Mouse (Mus musculus) brain, embryonic 14.5 days (tissue): ENCODE measurements around the gene Cxcl12.

Source experiments
- CTCF ChIP-seq: fragments of 200-500 bp; IDR thresholded peaks from 2 replicates; pipeline ENCODE4 v1.5.1; 2012; ENCODE audit warnings: inconsistent platforms, mild to moderate bottlenecking, moderate library complexity, borderline replicate concordance; ENCODE audit not compliant: insufficient read depth, insufficient read length; ENCODE audit errors: extremely low read depth
- POLR2A ChIP-seq: fragments of 200-500 bp; IDR thresholded peaks from 2 replicates; pipeline ENCODE4 v1.6.1; 2012; ENCODE audit warnings: mild to moderate bottlenecking, inconsistent platforms, borderline replicate concordance; ENCODE audit not compliant: poor library complexity, insufficient read depth, insufficient read length, severe bottlenecking; ENCODE audit errors: extremely low read depth

DNA sequence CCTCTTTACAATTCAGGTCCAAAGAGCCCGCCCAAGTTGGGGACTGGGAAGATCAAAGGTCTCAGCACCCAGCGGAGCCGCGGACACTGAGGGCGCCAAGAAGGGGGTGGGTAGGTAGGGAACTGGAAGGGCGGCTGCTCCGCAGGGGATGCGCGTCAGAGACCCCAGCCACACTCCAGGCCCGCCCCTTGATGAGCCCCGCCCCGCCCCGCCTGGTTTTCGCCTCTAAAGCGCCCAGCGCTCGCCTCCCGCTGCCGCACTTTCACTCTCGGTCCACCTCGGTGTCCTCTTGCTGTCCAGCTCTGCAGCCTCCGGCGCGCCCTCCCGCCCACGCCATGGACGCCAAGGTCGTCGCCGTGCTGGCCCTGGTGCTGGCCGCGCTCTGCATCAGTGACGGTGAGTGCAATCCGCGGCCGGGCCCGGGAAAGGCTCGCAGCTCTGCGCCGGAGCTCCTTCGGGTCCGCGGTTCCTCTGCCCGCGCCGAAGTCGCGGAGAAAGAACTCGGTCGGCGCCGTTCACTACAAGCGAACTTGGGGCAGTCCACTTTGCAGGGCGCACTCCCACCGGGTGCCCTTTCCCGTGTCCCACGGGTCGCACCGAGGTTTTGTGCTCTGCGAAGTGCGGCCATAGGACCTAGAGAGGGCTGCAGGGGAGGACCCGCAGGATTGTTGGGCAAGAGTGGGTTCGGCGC lies at the start of gene Cxcl12:
- TF ChIP-seq POLR2A = 0 out of 2 replicates have a peak, but pooled peaks have one; percentile 12
- TF ChIP-seq CTCF = no peak
